Mouse (Mus musculus): ENCODE data around the gene Tnni3k. TPM values are rescaled to one million over a fixed set of nuclear protein-coding genes. Genes with fewer than 3 reads are reported as not detected.

Tnni3k gene
- polyA plus RNA-seq, 1 experiment from 2014 or later: not detected

- Histone ChIP-seq H3K4me2 (replicated peaks; ENCODE audit: low read depth, low read length) (no peak overlapping the region), H3K4me1 (ENCODE audit: control insufficient read depth, insufficient read depth, low read length) (no peaks in the 10 kb centered on the region), H3K36me3 (ENCODE audit: control insufficient read depth, insufficient read depth, low read length) (no peaks in the 10 kb centered on the region), H3K4me3 (ENCODE audit: low read depth, low read length) (no peak overlapping the region), H3K9ac (replicated peaks; ENCODE audit: low read depth, low read length) (no peak overlapping the region), H3K27me3 (ENCODE audit: control insufficient read depth, insufficient read depth, low read length) (no peaks in the 10 kb centered on the region), H3K9me3 (ENCODE audit: control insufficient read depth, low read depth, low read length) (no peaks in the 10 kb centered on the region), H3K27ac (ENCODE audit: low read length) (no peak overlapping the region)
- no peak for ATAC-seq (ENCODE audit: insufficient number of reproducible peaks, insufficient read depth, low FRiP score, low read depth)
Observed at GRCm38 (mm10) chr3:155056606-155057005, 1.4 kb upstream of the Tnni3k start.

GRCm38 (mm10) chr3:155053189-155053588, 2.0 kb downstream of the Tnni3k start:
- no peak overlapping the region for H3K4me2 ChIP-seq (replicated peaks; ENCODE audit: low read depth, low read length)
- no peaks in the 10 kb centered on the region for H3K27me3 ChIP-seq (ENCODE audit: control insufficient read depth, insufficient read depth, low read length)
- ATAC-seq (ENCODE audit: insufficient number of reproducible peaks, insufficient read depth, low FRiP score, low read depth): no peak
- no peaks in the 10 kb centered on the region for H3K9me3 ChIP-seq (ENCODE audit: control insufficient read depth, low read depth, low read length)
- WGBS: 61% methylated on average over 1 of the region's 1 CpGs
- no peak overlapping the region for H3K4me3 ChIP-seq (ENCODE audit: low read depth, low read length)
- H3K27ac ChIP-seq (ENCODE audit: low read length): no peak overlapping the region
- no peaks in the 10 kb centered on the region for H3K36me3 ChIP-seq (ENCODE audit: control insufficient read depth, insufficient read depth, low read length)
- H3K9ac ChIP-seq (replicated peaks; ENCODE audit: low read depth, low read length): no peak overlapping the region
- H3K4me1 ChIP-seq (ENCODE audit: control insufficient read depth, insufficient read depth, low read length): no peaks in the 10 kb centered on the region

- Histone ChIP-seq H3K4me3 (ENCODE audit: low read depth, low read length) (no peak overlapping the region), H3K4me1 (ENCODE audit: control insufficient read depth, insufficient read depth, low read length) (no peaks in the 10 kb centered on the region), H3K9ac (replicated peaks; ENCODE audit: low read depth, low read length) (no peak overlapping the region), H3K27ac (ENCODE audit: low read length) (no peak overlapping the region), H3K36me3 (ENCODE audit: control insufficient read depth, insufficient read depth, low read length) (no peaks in the 10 kb centered on the region), H3K4me2 (replicated peaks; ENCODE audit: low read depth, low read length) (no peak overlapping the region), H3K9me3 (ENCODE audit: control insufficient read depth, low read depth, low read length) (no peaks in the 10 kb centered on the region), H3K27me3 (ENCODE audit: control insufficient read depth, insufficient read depth, low read length) (no peaks in the 10 kb centered on the region)
- no peak for ATAC-seq (ENCODE audit: insufficient number of reproducible peaks, insufficient read depth, low FRiP score, low read depth)
Observed at GRCm38 (mm10) chr3:155052021-155052420, 3.2 kb downstream of the Tnni3k start.

- Histone ChIP-seq H3K9me3 (ENCODE audit: control insufficient read depth, low read depth, low read length) (no peaks in the 10 kb centered on the region), H3K27ac (ENCODE audit: low read length) (no peak overlapping the region), H3K9ac (replicated peaks; ENCODE audit: low read depth, low read length) (no peak overlapping the region), H3K4me3 (ENCODE audit: low read depth, low read length) (no peak overlapping the region), H3K4me2 (replicated peaks; ENCODE audit: low read depth, low read length) (no peak overlapping the region), H3K36me3 (ENCODE audit: control insufficient read depth, insufficient read depth, low read length) (no peaks in the 10 kb centered on the region), H3K4me1 (ENCODE audit: control insufficient read depth, insufficient read depth, low read length) (no peaks in the 10 kb centered on the region), H3K27me3 (ENCODE audit: control insufficient read depth, insufficient read depth, low read length) (no peaks in the 10 kb centered on the region)
- no peak for ATAC-seq (ENCODE audit: insufficient number of reproducible peaks, insufficient read depth, low FRiP score, low read depth)
- WGBS: 21% methylated on average over 1 of the region's 1 CpGs
Observed at GRCm38 (mm10) chr3:155039012-155039836, 16.0 kb downstream of the Tnni3k start.

GRCm38 (mm10) chr3:155034323-155034722, 20.9 kb downstream of the Tnni3k start:
- Histone ChIP-seq H3K27me3 (ENCODE audit: control insufficient read depth, insufficient read depth, low read length) (no peaks in the 10 kb centered on the region), H3K27ac (ENCODE audit: low read length) (no peak overlapping the region), H3K4me3 (ENCODE audit: low read depth, low read length) (no peak overlapping the region), H3K9me3 (ENCODE audit: control insufficient read depth, low read depth, low read length) (no peaks in the 10 kb centered on the region), H3K9ac (replicated peaks; ENCODE audit: low read depth, low read length) (no peak overlapping the region), H3K4me1 (ENCODE audit: control insufficient read depth, insufficient read depth, low read length) (no peaks in the 10 kb centered on the region), H3K4me2 (replicated peaks; ENCODE audit: low read depth, low read length) (no peak overlapping the region), H3K36me3 (ENCODE audit: control insufficient read depth, insufficient read depth, low read length) (no peaks in the 10 kb centered on the region)
- WGBS: 77% methylated on average over 7 of the region's 7 CpGs
- ATAC-seq (ENCODE audit: insufficient number of reproducible peaks, insufficient read depth, low FRiP score, low read depth): no peak

GRCm38 (mm10) chr3:155030200-155030599, 25.0 kb downstream of the Tnni3k start:
- no peak overlapping the region for H3K27ac ChIP-seq (ENCODE audit: low read length)
- no peak overlapping the region for H3K4me2 ChIP-seq (replicated peaks; ENCODE audit: low read depth, low read length)
- H3K4me3 ChIP-seq (ENCODE audit: low read depth, low read length): no peak overlapping the region
- no peak overlapping the region for H3K9ac ChIP-seq (replicated peaks; ENCODE audit: low read depth, low read length)
- H3K36me3 ChIP-seq (ENCODE audit: control insufficient read depth, insufficient read depth, low read length): no peaks in the 10 kb centered on the region
- WGBS: 92% methylated on average over 9 of the region's 9 CpGs
- ATAC-seq (ENCODE audit: insufficient number of reproducible peaks, insufficient read depth, low FRiP score, low read depth): no peak
- no peaks in the 10 kb centered on the region for H3K9me3 ChIP-seq (ENCODE audit: control insufficient read depth, low read depth, low read length)
- H3K4me1 ChIP-seq (ENCODE audit: control insufficient read depth, insufficient read depth, low read length): no peaks in the 10 kb centered on the region
- no peaks in the 10 kb centered on the region for H3K27me3 ChIP-seq (ENCODE audit: control insufficient read depth, insufficient read depth, low read length)

- H3K9ac ChIP-seq (replicated peaks; ENCODE audit: low read depth, low read length): no peak overlapping the region
- no peaks in the 10 kb centered on the region for H3K36me3 ChIP-seq (ENCODE audit: control insufficient read depth, insufficient read depth, low read length)
- H3K27ac ChIP-seq (ENCODE audit: low read length): no peak overlapping the region
- no peaks in the 10 kb centered on the region for H3K9me3 ChIP-seq (ENCODE audit: control insufficient read depth, low read depth, low read length)
- 80% methylated on average over 4 of the region's 4 CpGs for WGBS
- H3K27me3 ChIP-seq (ENCODE audit: control insufficient read depth, insufficient read depth, low read length): no peaks in the 10 kb centered on the region
- H3K4me3 ChIP-seq (ENCODE audit: low read depth, low read length): no peak overlapping the region
- H3K4me1 ChIP-seq (ENCODE audit: control insufficient read depth, insufficient read depth, low read length): no peaks in the 10 kb centered on the region
- no peak overlapping the region for H3K4me2 ChIP-seq (replicated peaks; ENCODE audit: low read depth, low read length)
- no peak for ATAC-seq (ENCODE audit: insufficient number of reproducible peaks, insufficient read depth, low FRiP score, low read depth)
Observed at GRCm38 (mm10) chr3:155002781-155003180, 52.4 kb downstream of the Tnni3k start.

- H3K4me1 ChIP-seq (ENCODE audit: control insufficient read depth, insufficient read depth, low read length): no peaks in the 10 kb centered on the region
- H3K9ac ChIP-seq (replicated peaks; ENCODE audit: low read depth, low read length): no peak overlapping the region
- no peaks in the 10 kb centered on the region for H3K9me3 ChIP-seq (ENCODE audit: control insufficient read depth, low read depth, low read length)
- no peak overlapping the region for H3K4me3 ChIP-seq (ENCODE audit: low read depth, low read length)
- no peak overlapping the region for H3K27ac ChIP-seq (ENCODE audit: low read length)
- no peaks in the 10 kb centered on the region for H3K36me3 ChIP-seq (ENCODE audit: control insufficient read depth, insufficient read depth, low read length)
- no peaks in the 10 kb centered on the region for H3K27me3 ChIP-seq (ENCODE audit: control insufficient read depth, insufficient read depth, low read length)
- no peak for ATAC-seq (ENCODE audit: insufficient number of reproducible peaks, insufficient read depth, low FRiP score, low read depth)
- H3K4me2 ChIP-seq (replicated peaks; ENCODE audit: low read depth, low read length): no peak overlapping the region
Observed at GRCm38 (mm10) chr3:155001056-155001455, 54.2 kb downstream of the Tnni3k start.

GRCm38 (mm10) chr3:154992678-154993077, 62.5 kb downstream of the Tnni3k start:
- H3K27ac ChIP-seq (ENCODE audit: low read length): no peak overlapping the region
- no peaks in the 10 kb centered on the region for H3K27me3 ChIP-seq (ENCODE audit: control insufficient read depth, insufficient read depth, low read length)
- no peaks in the 10 kb centered on the region for H3K36me3 ChIP-seq (ENCODE audit: control insufficient read depth, insufficient read depth, low read length)
- no peaks in the 10 kb centered on the region for H3K9me3 ChIP-seq (ENCODE audit: control insufficient read depth, low read depth, low read length)
- H3K4me3 ChIP-seq (ENCODE audit: low read depth, low read length): no peak overlapping the region
- H3K9ac ChIP-seq (replicated peaks; ENCODE audit: low read depth, low read length): no peak overlapping the region
- no peak overlapping the region for H3K4me2 ChIP-seq (replicated peaks; ENCODE audit: low read depth, low read length)
- ATAC-seq (ENCODE audit: insufficient number of reproducible peaks, insufficient read depth, low FRiP score, low read depth): no peak
- H3K4me1 ChIP-seq (ENCODE audit: control insufficient read depth, insufficient read depth, low read length): no peaks in the 10 kb centered on the region

All from stomach, embryonic 14.5 days (tissue).